Mouse (Mus musculus) midbrain, embryonic 15.5 days (tissue): ENCODE data around the gene Mxra7. TPM values are rescaled to one million over a fixed set of nuclear protein-coding genes. Genes with fewer than 3 reads are reported as not detected.

Experiments used
- ATAC-seq: fragments of 200-750 bp; cut with Nextera tagmentation; replicated peaks from 2 replicates; pipeline ENCODE4 v1.8.0; 2017; ENCODE audit warnings: moderate TSS enrichment
- H3K27ac ChIP-seq: fragments of 300-500 bp; sonication (generic); 2 replicates; pipeline ENCODE4 v1.5.1; 2015; ENCODE audit warnings: mild to moderate bottlenecking, inconsistent platforms
- H3K27me3 ChIP-seq: fragments of 300-500 bp; sonication (generic); replicated peaks from 2 replicates; pipeline ENCODE4 v1.6.1; 2015; ENCODE audit warnings: inconsistent platforms
- H3K36me3 ChIP-seq: fragments of 300-500 bp; sonication (generic); replicated peaks from 2 replicates; pipeline ENCODE4 v1.6.1; 2015; ENCODE audit warnings: inconsistent platforms
- H3K4me1 ChIP-seq: fragments of 300-500 bp; sonication (generic); 2 replicates; pipeline ENCODE4 v1.6.1; 2015; ENCODE audit warnings: inconsistent platforms
- H3K4me2 ChIP-seq: fragments of 300-500 bp; sonication (generic); 2 replicates; pipeline ENCODE4 v1.6.1; 2015; ENCODE audit warnings: inconsistent platforms, mild to moderate bottlenecking, moderate library complexity
- H3K4me3 ChIP-seq: fragments of 300-500 bp; sonication (generic); 2 replicates; pipeline ENCODE4 v1.5.1; 2015; ENCODE audit warnings: mild to moderate bottlenecking, inconsistent platforms
- H3K9ac ChIP-seq: fragments of 300-500 bp; sonication (generic); 2 replicates; pipeline ENCODE4 v1.6.1; 2015; ENCODE audit warnings: mild to moderate bottlenecking, inconsistent platforms
- H3K9me3 ChIP-seq: fragments of 300-500 bp; sonication (generic); 2 replicates; pipeline ENCODE4 v1.6.1; 2016; ENCODE audit warnings: inconsistent platforms
- WGBS: fragments of 180-500 bp; shearing (Covaris S2); methylation state at CpG from one replicate; pipeline ENCODE4 v1.1.7; 2015; ENCODE audit warnings: mixed read lengths; 5-methylcytosine and 5-hydroxymethylcytosine counted together
- polyA plus RNA-seq: library from polyadenylated mRNA; unstranded; fragments of >200 nt; fragmentation: Nextera tagmentation; extraction: Ambion mirVana; gene quantifications from 2 replicates; pipeline ENCODE4 v1.2.1, GENCODE M21; 2015

The Mxra7 gene
- 25.1 and 26.9 TPM in 2 replicates for polyA plus RNA-seq

- Histone ChIP-seq H3K27ac (peak within 1 kb of the TSS; percentile 31; the same call in 1 of the 2 replicates), H3K4me3 (peak within 1 kb of the TSS; percentile 47), H3K27me3 (no peaks in the 10 kb centered on the region), H3K9ac (peak within 1 kb of the TSS; percentile 68), H3K4me1 (peaks cover 32% of the 10 kb centered on the region), H3K4me2 (peak within 1 kb of the TSS; percentile 86), H3K36me3 (no peaks in the 10 kb centered on the region), H3K9me3 (no peaks in the 10 kb centered on the region)
- peak; percentile 37; the same call in 1 of the 2 replicates for ATAC-seq
- under 1% methylated on average over 69 of the region's 71 CpGs for WGBS
Observed at GRCm38 (mm10) chr11:116827534-116828165, at the start of gene Mxra7. Gene Mxra7, minus strand, starts transcription at chr11:116828046.

GRCm38 (mm10) chr11:116873987-116874386, 46.1 kb upstream of the Mxra7 start:
- no peaks in the 10 kb centered on the region for H3K9me3 ChIP-seq
- H3K36me3 ChIP-seq: peaks cover 7% of the 10 kb centered on the region; the same call in 1 of the 2 replicates
- no peak overlapping the region for H3K4me2 ChIP-seq
- no peak for ATAC-seq
- H3K27ac ChIP-seq: no peak overlapping the region
- H3K27me3 ChIP-seq: no peaks in the 10 kb centered on the region
- 92% methylated on average over 20 of the region's 20 CpGs for WGBS
- no peak overlapping the region for H3K9ac ChIP-seq
- no peak overlapping the region for H3K4me3 ChIP-seq
- H3K4me1 ChIP-seq: no peaks in the 10 kb centered on the region

- Histone ChIP-seq H3K9ac (no peak overlapping the region), H3K4me3 (no peak overlapping the region), H3K9me3 (no peaks in the 10 kb centered on the region), H3K4me2 (no peak overlapping the region), H3K27ac (no peak overlapping the region), H3K36me3 (peaks cover 7% of the 10 kb centered on the region; the same call in 1 of the 2 replicates), H3K27me3 (no peaks in the 10 kb centered on the region), H3K4me1 (no peaks in the 10 kb centered on the region)
- no peak for ATAC-seq
- 94% methylated on average over 9 of the region's 9 CpGs for WGBS
Observed at GRCm38 (mm10) chr11:116871538-116871937, 43.7 kb upstream of the Mxra7 start.

DNA sequence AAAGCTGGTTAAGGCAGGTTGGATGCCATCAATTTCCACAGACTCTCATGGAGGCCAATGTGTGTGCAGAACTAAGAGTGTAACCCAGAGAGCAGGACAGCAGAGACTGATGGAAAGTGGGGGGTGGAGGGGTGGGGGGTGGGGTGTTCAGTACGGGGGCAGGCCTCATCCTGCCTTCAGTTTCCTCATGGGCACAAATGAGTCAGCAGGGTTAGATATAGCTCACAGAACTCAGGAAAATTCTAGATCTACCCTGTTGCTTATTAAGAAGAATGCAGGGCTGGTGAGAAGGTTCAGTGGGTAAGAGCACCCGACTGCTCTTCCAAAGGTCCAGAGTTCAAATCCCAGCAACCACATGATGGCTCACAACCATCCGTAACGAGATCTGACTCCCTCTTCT, 41.8 kb upstream of the Mxra7 start:
- H3K4me3 ChIP-seq: no peak overlapping the region

DNA sequence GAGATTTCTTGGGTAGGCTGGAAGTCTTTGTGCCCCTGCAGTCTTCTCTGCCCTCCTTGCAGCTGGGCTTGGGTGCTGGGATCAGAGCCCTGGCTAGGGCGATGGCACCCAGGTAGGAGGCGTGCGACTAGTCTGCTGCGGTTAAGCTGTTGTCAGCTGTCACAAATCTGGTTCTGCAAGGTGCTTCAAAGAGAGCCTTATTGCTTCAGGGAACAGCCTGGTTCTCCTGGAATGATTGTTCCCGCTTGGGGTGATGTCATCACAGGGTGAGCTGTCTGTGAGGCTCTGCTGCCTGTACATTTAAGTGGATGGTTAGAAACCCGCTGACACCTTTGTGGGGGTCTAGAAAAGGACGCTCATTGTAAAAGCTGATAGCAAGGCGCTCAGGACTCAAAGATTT, 41.4 kb upstream of the Mxra7 start:
- 93% methylated on average over 8 of the region's 8 CpGs for WGBS
- Histone ChIP-seq H3K9ac (no peak overlapping the region), H3K27ac (no peak overlapping the region), H3K4me1 (no peaks in the 10 kb centered on the region), H3K4me2 (no peak overlapping the region), H3K36me3 (peaks cover 18% of the 10 kb centered on the region), H3K27me3 (no peaks in the 10 kb centered on the region), H3K4me3 (no peak overlapping the region), H3K9me3 (no peaks in the 10 kb centered on the region)
- ATAC-seq: no peak

More for the DNA sequence above, 41.8 kb upstream of the Mxra7 start:
- no peaks in the 10 kb centered on the region for H3K27me3 ChIP-seq
- no peak for ATAC-seq
- H3K9me3 ChIP-seq: no peaks in the 10 kb centered on the region
- 93% methylated on average over 4 of the region's 4 CpGs for WGBS
- H3K4me2 ChIP-seq: no peak overlapping the region
- no peaks in the 10 kb centered on the region for H3K4me1 ChIP-seq
- H3K9ac ChIP-seq: no peak overlapping the region
- peaks cover 15% of the 10 kb centered on the region for H3K36me3 ChIP-seq
- H3K27ac ChIP-seq: no peak overlapping the region

- Histone ChIP-seq H3K9ac (no peak overlapping the region), H3K36me3 (peaks cover 11% of the 10 kb centered on the region), H3K9me3 (no peaks in the 10 kb centered on the region), H3K4me3 (no peak overlapping the region), H3K27me3 (no peaks in the 10 kb centered on the region), H3K4me1 (no peaks in the 10 kb centered on the region), H3K27ac (no peak overlapping the region), H3K4me2 (no peak overlapping the region)
- WGBS: 81% methylated on average over 3 of the region's 3 CpGs
- ATAC-seq: no peak
Observed at GRCm38 (mm10) chr11:116868129-116868528, 40.3 kb upstream of the Mxra7 start.

GRCm38 (mm10) chr11:116865945-116866585, 38.2 kb upstream of the Mxra7 start:
- peaks cover 27% of the 10 kb centered on the region for H3K36me3 ChIP-seq
- no peak for ATAC-seq

GRCm38 (mm10) chr11:116864444-116864843, 36.6 kb upstream of the Mxra7 start:
- no peak overlapping the region for H3K27ac ChIP-seq
- 82% methylated on average over 10 of the region's 10 CpGs for WGBS
- H3K27me3 ChIP-seq: no peaks in the 10 kb centered on the region
- H3K4me3 ChIP-seq: no peak overlapping the region
- peaks cover 31% of the 10 kb centered on the region for H3K36me3 ChIP-seq
- no peak overlapping the region for H3K4me2 ChIP-seq
- no peaks in the 10 kb centered on the region for H3K4me1 ChIP-seq
- no peaks in the 10 kb centered on the region for H3K9me3 ChIP-seq
- ATAC-seq: no peak
- no peak overlapping the region for H3K9ac ChIP-seq

More at GRCm38 (mm10) chr11:116865945-116866585, 38.2 kb upstream of the Mxra7 start:
- Histone ChIP-seq H3K27ac (no peak overlapping the region), H3K4me1 (no peaks in the 10 kb centered on the region), H3K27me3 (no peaks in the 10 kb centered on the region), H3K9ac (no peak overlapping the region), H3K4me2 (no peak overlapping the region), H3K4me3 (no peak overlapping the region), H3K9me3 (no peaks in the 10 kb centered on the region)
- WGBS: 81% methylated on average over 12 of the region's 12 CpGs

GRCm38 (mm10) chr11:116857183-116857850, 29.5 kb upstream of the Mxra7 start:
- Histone ChIP-seq H3K9ac (no peak overlapping the region), H3K27me3 (no peaks in the 10 kb centered on the region), H3K9me3 (no peaks in the 10 kb centered on the region), H3K27ac (no peak overlapping the region), H3K4me1 (peaks cover 16% of the 10 kb centered on the region), H3K36me3 (peaks cover 21% of the 10 kb centered on the region), H3K4me3 (no peak overlapping the region), H3K4me2 (no peak overlapping the region)
- ATAC-seq: no peak
- 87% methylated on average over 12 of the region's 12 CpGs for WGBS

GRCm38 (mm10) chr11:116854279-116854678, 26.4 kb upstream of the Mxra7 start:
- H3K9me3 ChIP-seq: no peaks in the 10 kb centered on the region
- ATAC-seq: no peak
- H3K4me1 ChIP-seq: peaks cover 36% of the 10 kb centered on the region
- H3K27me3 ChIP-seq: no peaks in the 10 kb centered on the region
- H3K4me3 ChIP-seq: peak overlapping the region; percentile 71
- H3K27ac ChIP-seq: peak overlapping the region; percentile 97; the same call in 1 of the 2 replicates
- peak overlapping the region; percentile 87 for H3K4me2 ChIP-seq
- peak overlapping the region; percentile 69 for H3K9ac ChIP-seq
- WGBS: 50% methylated on average over 10 of the region's 10 CpGs
- peaks cover 10% of the 10 kb centered on the region; the same call in 1 of the 2 replicates for H3K36me3 ChIP-seq

DNA sequence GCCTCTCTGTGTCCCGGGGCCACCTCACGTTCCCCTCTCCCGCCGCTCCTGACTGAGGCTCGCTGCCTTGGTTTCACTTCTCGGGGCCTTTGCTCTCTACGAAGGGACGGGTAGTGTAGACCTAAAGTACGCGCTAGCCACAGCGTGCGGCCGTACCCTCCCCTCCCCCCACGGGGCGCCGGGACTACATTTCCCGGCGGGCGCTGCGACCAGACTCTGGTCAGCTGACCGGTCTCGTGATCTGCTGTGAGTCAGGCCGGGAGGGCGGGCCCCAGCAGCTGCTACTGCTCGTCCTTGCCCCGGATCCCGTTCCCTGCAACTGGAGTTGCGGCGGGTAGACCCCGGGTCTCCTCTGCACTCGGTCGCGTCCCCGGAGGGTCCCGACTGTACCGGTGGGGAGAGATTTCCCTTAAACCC, 25.7 kb upstream of the Mxra7 start:
- H3K4me2 ChIP-seq: peak overlapping the region; percentile 87
- H3K27me3 ChIP-seq: no peaks in the 10 kb centered on the region
- peaks cover 9% of the 10 kb centered on the region; the same call in 1 of the 2 replicates for H3K36me3 ChIP-seq
- peak overlapping the region; percentile 97 for H3K27ac ChIP-seq
- no peaks in the 10 kb centered on the region for H3K9me3 ChIP-seq
- under 1% methylated on average over 36 of the region's 36 CpGs for WGBS
- H3K4me3 ChIP-seq: peak overlapping the region; percentile 71
- H3K9ac ChIP-seq: peak overlapping the region; percentile 69
- peak; percentile 93 for ATAC-seq
- H3K4me1 ChIP-seq: peaks cover 38% of the 10 kb centered on the region

- ATAC-seq: peak; percentile 93
- H3K9me3 ChIP-seq: no peaks in the 10 kb centered on the region
- no peaks in the 10 kb centered on the region for H3K27me3 ChIP-seq
- peak within 1 kb of the TSS; percentile 71 for H3K4me3 ChIP-seq
- H3K4me2 ChIP-seq: peak within 1 kb of the TSS; percentile 87
- peaks cover 39% of the 10 kb centered on the region for H3K4me1 ChIP-seq
- peaks cover 14% of the 10 kb centered on the region; the same call in 1 of the 2 replicates for H3K36me3 ChIP-seq
- peak within 1 kb of the TSS; percentile 76 for H3K9ac ChIP-seq
- under 1% methylated on average over 68 of the region's 74 CpGs for WGBS
- peak within 1 kb of the TSS; percentile 97 for H3K27ac ChIP-seq
Observed at GRCm38 (mm10) chr11:116852891-116853511, 25.2 kb upstream of the Mxra7 start, which contains the start of gene Srsf2. Gene Srsf2, minus strand, starts transcription at chr11:116853094.
